Mouse (Mus musculus): ENCODE measurements at regions not wholly inside any gene's neighbourhood (a gene's known extent, or its start where the extent isn't known, plus 50 kb on each side); places are given as distances from the start of the nearest gene placed in this dataset.

DNA sequence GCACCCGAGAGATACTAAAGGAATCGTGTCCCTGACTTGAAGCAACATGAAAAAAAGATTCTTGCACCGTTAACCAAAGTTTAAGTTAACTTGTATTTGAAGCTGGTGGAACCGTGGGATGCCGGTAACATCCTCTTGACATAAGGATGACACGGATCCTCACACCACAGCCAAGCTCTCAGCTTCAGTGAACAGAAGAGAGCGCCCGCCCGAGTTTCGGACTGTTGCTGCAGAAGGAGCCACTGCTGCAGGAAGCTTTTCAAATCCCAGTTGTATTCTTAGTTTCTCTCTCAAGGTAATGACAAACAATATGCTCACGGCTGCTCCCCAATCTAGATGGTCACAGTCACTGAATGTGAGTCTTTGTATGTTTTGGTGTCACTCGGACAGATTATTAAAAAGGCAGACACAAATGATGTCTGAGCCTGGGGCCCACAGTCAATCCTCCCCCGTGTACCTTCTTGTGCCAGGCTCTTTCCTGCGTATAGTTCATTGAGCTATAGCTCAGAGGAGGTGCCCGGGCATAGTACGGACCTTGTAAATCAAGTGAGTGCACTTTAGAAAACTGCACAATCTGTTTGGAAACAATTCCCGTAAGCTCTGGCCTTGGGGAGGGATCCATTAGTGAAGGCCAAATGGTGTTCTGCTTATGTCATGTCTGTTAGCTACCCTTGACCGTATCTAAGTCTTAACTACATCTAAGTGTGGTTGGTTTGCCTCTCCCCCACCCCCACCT lies 99.3 kb upstream of the Ankrd55 start:
- no peak for DNase-seq
- intact Hi-C loops (cut with DNase I; ENCODE audit: low total_unique reads) = no loop called here

DNA sequence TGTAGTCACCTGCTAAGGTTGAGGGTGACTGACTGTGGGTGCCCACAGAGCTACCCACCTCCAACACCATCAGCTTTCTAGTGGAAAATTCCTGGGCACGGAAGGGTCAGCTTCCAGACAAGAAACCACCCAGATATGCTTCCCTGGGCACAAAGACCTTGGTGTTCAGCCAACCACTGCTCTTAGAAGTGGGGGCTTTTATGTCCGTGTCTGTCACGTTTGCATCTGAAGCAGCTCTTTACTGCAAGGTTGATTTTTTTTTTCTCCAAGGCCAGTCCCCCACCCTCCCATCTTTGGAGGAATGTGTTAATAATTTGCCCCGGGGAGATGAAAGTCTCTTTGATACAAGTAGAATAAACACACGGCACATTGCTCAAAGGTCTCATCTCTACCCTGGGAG lies 98.6 kb upstream of the Ankrd55 start:
- intact Hi-C loops (cut with DNase I; ENCODE audit: low total_unique reads) = loop anchor here (10.0 kb wide), 1 partner anchor 405 kb away; no protein-coding TSS in a partner anchor
- no peak for DNase-seq

DNA sequence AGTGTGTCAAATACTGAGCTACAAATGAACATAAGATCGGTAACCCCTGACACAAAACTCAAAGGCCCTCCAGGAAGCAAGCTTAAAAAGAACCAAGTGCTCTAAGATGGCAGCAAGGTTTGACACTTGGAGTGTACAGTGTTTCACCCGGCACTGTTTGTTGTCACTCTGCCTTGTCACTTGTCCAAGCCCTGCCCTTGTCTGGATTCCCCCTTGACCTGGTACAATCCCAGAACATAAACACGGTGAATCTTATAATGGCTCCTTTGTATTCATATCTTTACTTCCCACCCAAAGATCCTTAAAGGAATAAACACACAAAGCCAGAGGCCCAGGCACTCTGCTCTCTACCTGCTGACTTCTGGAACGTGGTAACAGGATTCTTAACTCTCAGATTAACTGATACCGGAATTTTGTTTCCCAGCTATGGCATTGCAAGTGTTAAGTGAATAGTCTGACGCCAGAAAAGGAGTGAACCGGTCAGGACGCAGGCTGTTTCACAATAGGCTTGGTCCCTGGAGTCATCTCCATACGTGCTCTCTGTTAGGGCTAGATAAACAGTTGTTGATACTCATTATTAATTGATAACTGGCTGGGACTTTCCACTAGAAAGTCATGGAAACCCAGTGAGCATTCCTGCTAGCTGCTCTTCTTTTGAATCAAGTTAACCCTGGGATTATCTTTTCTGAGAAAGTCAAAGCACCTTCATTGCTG lies 95.9 kb upstream of the Ankrd55 start:
- DNase-seq = no peak
- intact Hi-C loops (cut with DNase I; ENCODE audit: low total_unique reads) = loop anchor here (10.0 kb wide), 1 partner anchor 408 kb away; no protein-coding TSS in a partner anchor

DNA sequence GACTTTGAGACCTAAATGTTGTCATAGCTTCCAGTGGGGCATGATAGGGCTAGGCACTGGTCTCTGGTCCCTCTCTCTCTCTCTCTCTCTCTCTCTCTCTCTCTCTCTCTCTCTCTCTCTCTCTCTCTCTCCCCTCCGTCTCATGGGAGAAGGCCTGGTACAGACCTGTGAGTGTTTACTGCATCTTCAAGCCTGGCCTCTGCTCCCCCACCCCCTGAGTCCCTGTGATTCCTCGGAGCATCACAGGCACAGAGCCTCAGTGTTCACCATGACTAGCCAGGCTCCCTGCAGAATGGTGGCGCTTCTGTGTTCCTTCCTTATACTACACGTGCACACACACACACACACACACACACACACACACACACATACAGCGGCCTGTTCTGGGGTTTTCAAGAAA lies 94.6 kb upstream of the Ankrd55 start:
- intact Hi-C loops (cut with DNase I; ENCODE audit: low total_unique reads) = loop anchor here (10.0 kb wide), 1 partner anchor 409 kb away; no protein-coding TSS in a partner anchor
- DNase-seq = no peak

DNA sequence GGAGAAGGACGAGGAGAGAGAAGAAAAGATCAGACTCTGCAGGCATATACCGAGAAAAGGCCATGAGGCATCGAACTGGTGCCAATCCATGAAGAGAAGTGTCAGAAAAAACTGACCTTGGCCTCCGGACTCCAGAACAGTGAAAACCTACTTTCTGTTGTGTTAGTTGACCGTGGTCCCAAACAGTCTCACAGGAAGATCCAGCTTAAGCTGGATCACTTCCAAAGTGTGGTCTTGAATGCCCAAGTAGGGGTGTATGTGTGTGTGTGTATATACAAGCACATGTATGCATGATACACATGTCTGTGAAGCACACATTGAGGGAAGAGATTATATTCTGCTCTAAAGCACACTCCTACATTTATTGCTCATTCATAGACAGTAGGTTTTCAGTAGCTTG lies 93.3 kb upstream of the Ankrd55 start:
- intact Hi-C loops (cut with DNase I; ENCODE audit: low total_unique reads) = loop anchor here (10.0 kb wide), 1 partner anchor 410 kb away; no protein-coding TSS in a partner anchor
- no peak for DNase-seq

DNA sequence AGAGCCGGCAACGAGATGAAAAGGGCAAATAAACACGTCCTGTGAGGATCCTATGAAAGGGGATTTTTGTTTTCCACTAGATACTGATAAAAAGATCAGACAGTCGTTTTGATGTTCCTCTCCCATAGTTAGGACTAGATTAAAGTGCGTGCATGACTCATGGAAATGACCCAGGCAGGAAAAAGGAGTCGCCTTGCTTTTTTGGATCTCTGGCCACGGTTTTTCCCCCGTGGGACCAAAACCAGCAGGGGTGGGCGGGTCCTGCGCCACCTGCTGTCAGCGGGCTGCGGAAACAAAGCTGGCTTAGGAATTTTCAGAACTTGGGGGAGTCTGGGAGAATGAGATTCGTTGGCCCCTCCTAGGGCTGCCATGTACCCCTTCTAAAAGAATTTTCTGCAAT lies 91.5 kb upstream of the Ankrd55 start:
- intact Hi-C loops (cut with DNase I; ENCODE audit: low total_unique reads) = loop anchor here (10.0 kb wide), 1 partner anchor 412 kb away; no protein-coding TSS in a partner anchor
- DNase-seq = peak; percentile 77

DNA sequence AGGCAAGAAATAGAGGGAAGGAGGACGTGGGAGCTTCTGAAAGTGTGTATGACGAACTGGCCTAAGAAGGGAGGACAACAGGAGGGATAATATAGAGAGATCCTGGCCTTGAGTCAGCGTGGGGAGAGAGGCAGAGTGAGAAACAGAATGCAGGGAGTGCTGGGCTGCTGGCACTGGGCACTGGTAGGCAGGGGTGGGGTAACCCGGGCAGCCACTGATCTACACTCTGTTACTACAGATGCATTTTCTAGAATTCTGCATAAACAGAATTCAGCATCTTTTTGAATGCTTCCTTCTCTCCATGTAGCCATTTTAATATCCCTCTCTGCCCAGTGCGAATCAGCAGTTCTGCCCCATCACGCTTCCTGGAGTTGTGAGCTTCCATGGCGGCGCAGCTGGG lies 84.5 kb upstream of the Ankrd55 start:
- intact Hi-C loops (cut with DNase I; ENCODE audit: low total_unique reads) = no loop called here
- no peak for DNase-seq

DNA sequence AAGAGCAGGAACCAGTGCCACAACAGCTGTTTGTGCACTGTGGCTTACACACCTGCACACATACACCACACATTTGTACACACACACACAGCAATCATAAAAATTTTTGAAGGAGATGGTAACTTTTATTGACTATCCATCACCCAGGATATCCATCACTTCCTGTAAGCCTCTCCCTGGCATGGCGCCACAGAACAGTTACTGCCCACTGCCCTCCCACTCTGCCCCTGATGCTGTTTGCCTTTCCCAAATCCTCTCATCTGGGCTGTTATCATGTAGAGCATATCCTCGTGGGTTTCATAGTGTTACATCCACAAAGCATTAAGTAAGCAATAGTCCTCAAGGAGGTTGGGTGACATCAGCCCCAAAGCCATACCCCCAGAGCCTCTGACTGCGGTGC lies 84.0 kb upstream of the Ankrd55 start:
- no peak for DNase-seq
- intact Hi-C loops (cut with DNase I; ENCODE audit: low total_unique reads) = no loop called here

DNA sequence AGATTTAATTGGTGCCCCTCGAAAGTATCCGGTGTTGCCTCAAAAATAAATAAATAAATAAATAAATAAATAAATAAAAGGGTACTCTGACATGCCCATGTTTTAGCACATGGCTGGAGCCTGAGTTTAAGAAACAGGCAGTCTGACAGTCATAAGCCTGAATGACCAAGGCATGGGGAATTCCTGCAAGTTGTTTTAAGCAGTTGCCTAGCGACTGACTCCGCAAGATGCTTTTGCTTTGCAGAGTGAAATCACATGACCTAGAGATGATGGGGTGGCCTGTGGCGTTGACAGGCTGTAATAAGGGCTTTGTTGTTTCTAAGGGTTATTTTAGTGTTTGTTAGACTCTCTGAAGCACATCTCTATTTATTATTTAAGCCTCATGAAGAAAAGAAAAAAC lies 83.4 kb upstream of the Ankrd55 start:
- intact Hi-C loops (cut with DNase I; ENCODE audit: low total_unique reads) = no loop called here
- DNase-seq = no peak

DNA sequence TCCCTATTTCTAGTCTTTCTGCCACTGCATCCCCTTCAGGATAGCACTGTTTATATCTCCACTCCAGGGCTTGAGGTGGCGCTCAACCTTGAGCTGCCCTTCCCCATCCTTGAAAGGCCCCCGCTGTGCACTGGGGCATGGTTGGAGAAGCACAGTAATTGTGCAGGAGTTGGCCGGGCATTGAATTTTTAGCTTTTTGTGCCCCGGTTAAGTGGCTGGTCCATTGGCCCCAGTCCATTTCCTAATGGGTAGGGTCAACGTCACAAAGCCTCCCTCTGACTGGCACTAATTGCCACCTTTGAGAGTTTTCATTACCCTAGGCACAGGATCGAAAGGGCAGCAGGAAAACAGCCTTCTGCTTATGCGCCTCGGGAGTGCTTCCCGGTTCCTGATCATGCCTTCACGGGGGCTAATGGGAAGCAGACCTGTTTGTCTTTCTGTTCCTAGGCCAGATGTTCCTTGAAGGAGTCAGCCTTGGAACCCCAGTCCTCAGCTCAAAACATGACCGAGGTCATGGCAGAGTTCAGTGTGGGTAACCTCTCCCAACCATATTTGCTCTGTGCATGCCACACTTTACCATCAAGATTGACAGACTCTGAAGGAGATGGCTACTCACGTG lies 80.5 kb upstream of the Ankrd55 start:
- intact Hi-C loops (cut with DNase I; ENCODE audit: low total_unique reads) = no loop called here
- DNase-seq = no peak

DNA sequence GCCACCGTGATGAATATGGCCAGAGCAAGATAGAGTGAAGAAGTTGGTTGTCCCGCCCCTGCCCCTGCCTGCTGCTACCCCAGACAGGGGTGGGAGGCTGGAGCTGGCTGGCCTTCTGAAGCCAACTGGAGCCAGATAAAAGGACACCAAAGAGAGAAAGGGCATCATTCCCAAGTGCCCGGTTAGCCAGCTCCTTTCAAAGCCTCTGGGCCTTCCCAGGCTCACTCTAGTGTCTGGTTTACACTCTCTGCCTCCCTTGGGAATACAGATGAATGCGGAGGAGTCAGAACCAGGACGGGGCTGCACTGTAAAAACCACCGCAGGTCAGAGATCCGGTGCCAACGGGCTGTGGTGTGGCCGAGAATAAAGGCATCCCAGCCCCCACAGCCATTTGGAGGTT lies 76.4 kb upstream of the Ankrd55 start:
- intact Hi-C loops (cut with DNase I; ENCODE audit: low total_unique reads) = no loop called here
- no peak for DNase-seq

DNA sequence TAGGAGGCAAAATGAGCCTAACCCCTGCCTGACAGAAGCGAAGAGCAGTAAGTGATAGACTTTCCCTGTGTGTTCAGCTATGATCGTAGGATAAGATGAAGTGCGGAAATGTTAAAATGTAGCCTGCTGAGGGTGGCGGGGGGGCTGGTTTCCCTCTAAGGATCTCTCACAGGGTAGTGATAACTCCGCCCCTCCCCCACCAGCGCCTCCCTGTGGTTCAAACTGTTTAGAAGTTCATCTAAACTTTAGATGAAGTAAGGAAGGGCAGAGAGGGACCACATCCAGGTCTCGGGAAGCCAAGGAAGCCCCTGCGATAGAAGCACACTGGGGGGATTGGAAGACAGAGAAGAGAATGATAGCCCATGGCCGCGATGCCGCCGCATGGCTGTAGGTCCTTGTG lies 75.9 kb upstream of the Ankrd55 start:
- DNase-seq = no peak
- intact Hi-C loops (cut with DNase I; ENCODE audit: low total_unique reads) = no loop called here

DNA sequence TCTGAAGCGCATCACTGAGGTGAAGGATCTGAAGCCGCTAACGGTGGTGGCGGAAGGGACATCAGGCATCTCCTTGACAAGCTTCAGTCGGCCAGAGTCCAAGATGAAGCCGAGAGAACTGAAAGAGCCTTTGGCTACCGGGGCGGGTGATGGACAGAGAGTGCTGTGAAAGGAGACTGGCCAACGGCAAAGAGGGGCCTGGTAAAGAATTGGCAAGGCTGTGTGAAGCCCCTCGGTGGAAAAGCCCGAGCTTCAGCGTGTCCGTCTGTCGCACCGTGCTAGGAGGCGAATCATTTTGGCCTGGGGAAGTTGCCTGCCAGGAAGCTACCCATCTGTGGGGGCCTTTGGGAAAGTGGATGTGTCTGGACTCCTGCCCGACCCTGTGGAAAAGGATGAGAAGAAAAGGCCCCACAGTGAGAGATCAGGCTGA lies 74.6 kb upstream of the Ankrd55 start:
- DNase-seq = no peak
- intact Hi-C loops (cut with DNase I; ENCODE audit: low total_unique reads) = no loop called here

DNA sequence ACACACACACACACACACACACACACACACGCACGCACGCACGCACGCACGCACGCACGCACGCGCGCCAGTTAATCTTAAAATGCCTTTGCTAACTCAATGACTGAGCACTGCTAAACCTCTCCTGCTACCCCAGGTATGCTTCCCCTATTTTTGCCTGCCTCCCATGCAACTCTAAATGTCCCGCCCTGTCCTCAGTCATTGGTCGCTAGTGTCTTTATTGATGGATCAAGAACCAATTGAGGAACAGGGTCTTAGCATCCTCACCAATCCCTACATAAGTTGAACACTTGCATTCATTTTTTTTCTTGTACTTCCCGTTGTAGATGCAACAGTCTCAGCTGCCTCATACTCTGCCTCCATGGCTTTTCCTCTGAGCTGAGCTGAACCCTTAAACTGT lies 72.2 kb upstream of the Ankrd55 start:
- DNase-seq = no peak
- intact Hi-C loops (cut with DNase I; ENCODE audit: low total_unique reads) = no loop called here

DNA sequence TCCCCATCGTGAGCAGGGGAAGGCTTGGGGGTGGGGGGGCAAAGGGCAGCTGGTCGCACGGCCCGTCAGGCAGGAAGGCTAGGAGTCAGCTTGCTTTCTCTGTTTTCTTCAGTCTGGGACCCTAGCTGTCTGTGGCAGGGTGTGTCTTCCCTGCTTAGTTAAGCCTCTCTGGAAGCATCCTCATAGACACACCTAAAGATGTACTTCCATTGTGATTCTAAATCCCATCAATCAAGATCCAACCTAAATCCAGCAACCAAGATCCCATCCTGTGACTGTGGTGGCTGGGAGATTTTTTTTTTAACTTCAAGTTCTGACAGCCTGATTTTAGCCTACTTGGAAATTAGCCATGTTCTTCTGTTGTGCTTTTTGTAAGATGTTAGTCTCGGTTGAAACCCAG lies 69.9 kb upstream of the Ankrd55 start:
- no peak for DNase-seq
- intact Hi-C loops (cut with DNase I; ENCODE audit: low total_unique reads) = no loop called here

DNA sequence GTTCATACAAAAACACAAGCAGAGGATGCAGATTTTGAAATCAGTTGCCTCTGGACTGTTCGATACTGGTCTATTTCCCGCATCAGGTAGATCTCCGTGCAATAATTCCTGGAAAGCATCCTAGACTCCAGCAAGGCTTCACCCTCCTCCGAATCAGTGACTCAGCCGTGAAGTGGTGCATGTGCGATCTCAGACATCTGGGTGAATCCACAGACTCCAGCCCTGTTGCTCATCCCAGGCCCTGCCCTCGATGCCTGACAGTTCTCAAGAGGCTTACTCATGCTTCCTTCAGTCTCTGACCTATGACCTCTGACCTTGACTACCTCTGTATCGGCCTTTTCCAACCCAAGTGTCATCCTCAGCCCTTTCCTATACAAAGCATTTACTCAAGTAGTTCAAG lies 68.1 kb upstream of the Ankrd55 start:
- DNase-seq = no peak
- intact Hi-C loops (cut with DNase I; ENCODE audit: low total_unique reads) = no loop called here

DNA sequence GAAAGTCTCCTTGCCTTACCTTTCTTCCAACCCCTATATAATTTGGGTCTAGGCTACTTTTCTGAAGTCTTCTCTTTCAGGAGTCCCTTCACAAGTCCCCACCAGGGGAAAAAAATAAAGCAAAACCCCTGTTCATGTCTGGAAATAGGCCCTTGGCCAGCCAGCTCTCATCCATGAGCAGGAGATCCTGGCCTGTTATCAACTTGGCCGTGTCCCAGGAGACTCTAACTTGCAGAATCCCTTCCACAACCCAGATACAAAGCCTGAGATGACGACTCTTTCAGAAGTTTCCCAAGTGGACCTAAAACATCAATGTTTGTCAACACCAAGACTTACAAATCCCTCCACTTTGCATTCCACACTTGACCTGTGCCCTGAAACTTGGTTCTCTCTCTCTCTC lies 64.6 kb upstream of the Ankrd55 start:
- DNase-seq = no peak
- intact Hi-C loops (cut with DNase I; ENCODE audit: low total_unique reads) = no loop called here

DNA sequence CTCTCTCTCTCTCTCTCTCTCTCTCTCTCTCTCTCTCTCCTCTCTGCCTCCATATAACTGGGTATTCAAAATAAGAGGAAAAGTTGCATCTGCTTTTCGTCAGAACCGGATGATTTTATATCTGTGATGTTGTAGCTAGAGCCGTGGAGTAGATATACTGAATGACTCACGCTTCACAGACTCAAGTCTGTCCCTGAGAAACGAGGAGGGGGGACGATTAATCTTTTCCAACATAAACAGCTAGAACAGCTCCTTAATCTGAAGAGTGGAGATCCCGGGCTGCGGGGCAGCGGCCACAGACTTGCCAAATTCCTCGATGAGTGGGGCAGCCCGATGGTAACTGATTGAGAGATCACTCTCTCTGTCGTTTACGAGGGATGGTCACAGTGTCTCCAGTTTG lies 60.5 kb upstream of the Ankrd55 start:
- intact Hi-C loops (cut with DNase I; ENCODE audit: low total_unique reads) = no loop called here
- DNase-seq = no peak

DNA sequence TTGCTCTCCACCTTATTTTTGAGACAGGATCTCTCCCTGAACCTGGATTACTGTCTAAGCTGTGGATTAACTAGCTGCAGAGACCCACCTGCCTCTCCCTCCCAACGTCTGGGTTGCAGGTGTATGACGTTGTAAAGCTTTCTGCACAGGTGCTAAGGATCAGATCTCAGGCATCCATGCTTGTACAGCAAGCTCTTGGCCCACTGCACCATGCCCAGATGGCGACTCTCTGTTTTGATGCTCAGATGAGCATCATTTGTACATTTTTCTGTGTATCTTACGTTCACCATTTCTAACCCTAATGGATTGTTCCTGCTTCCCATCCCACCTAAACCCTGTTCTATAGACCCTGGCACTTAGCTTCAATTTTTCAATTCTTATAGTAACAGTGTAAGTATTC lies 59.4 kb upstream of the Ankrd55 start:
- intact Hi-C loops (cut with DNase I; ENCODE audit: low total_unique reads) = no loop called here
- no peak for DNase-seq

DNA sequence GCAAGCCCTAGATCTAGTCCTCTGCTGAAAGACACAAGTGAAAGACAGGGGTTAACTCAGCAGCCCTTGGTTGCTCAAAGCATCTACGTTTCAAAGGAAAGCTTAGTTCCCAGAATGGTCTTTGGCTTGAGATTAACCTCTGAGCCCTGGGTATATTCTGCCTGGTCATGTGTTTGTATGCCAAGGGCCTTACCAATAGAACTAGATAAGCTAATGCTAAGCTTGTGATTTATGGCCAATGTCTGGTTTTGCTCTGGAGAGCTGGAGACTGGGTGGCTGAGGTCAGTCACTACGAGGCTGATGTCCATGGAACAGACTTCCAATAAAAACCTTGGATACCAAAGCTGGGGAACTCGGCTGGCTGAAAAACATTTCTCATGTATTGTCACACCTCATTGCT lies 58.1 kb upstream of the Ankrd55 start:
- no peak for DNase-seq
- intact Hi-C loops (cut with DNase I; ENCODE audit: low total_unique reads) = no loop called here

DNA sequence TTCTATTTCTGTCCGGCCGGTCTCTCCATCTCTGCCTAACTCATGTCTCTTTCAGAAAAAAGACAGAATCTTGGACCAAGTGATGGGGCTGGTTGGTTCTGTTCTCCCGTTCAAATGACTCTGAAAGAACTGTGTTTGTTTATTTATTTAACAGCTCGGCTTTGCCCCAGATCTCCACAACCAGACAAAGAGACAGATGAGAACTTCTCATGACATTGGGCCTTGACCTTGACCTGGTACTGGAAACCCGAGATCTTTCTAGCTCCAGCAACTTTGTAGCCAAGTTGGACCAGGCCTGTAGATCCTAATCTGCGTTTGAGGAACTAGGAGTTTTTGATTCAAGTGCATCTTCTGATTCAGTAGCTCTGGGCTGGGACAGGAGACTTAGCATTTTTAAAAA lies 53.6 kb upstream of the Ankrd55 start:
- DNase-seq = no peak
- intact Hi-C loops (cut with DNase I; ENCODE audit: low total_unique reads) = no loop called here

Data from gastrocnemius, postnatal 14 days (tissue).